ENCODE assay signal across 8 mouse cellular contexts in genomic region chr8:60992910-60993638, GRCm38 (mm10). TPM values are rescaled to one million over a fixed set of nuclear protein-coding genes. Genes with fewer than 3 reads are reported as not detected.
A peak's percentile ranks its signal among the peaks of the same experiment; 100 is the strongest.
DNase-seq lines count a peak whose midpoint lies in the region; ATAC-seq and TF ChIP-seq lines count a peak whose summit lies in the region.

Gene Nek1 (plus strand): TSS chr8:60993195.

- peak within 1 kb of the TSS; percentile 96 for H3K4me3 ChIP-seq in bone marrow macrophage, adult 2 months (ENCODE audit: insufficient read depth, low read length)
- H3K4me3 ChIP-seq in embryonic fibroblast, embryonic 13.5 days (ENCODE audit: insufficient read depth, low read length) = peak within 1 kb of the TSS; percentile 84
- H3K4me3 ChIP-seq in kidney, embryonic 14.5 days (ENCODE audit: low read length) = peak within 1 kb of the TSS; percentile 81
- H3K4me3 ChIP-seq in limb, embryonic 15.5 days = peak within 1 kb of the TSS; percentile 87

- H3K9ac ChIP-seq in kidney, embryonic 14.5 days (ENCODE audit: low read depth, low read length) = peak within 1 kb of the TSS; percentile 72
- peak within 1 kb of the TSS; percentile 78 for H3K9ac ChIP-seq in limb, embryonic 15.5 days

- peaks cover 5% of the 10 kb centered on the region for H3K4me1 ChIP-seq in bone marrow macrophage, adult 2 months (ENCODE audit: control insufficient read depth, insufficient read depth, low read length)
- no peaks in the 10 kb centered on the region; the same call in 1 of the 2 replicates for H3K4me1 ChIP-seq in embryonic fibroblast, embryonic 13.5 days (ENCODE audit: control insufficient read depth, insufficient read depth, low read length)
- no peaks in the 10 kb centered on the region; the same call in 1 of the 2 replicates for H3K4me1 ChIP-seq in kidney, embryonic 14.5 days (ENCODE audit: control insufficient read depth, insufficient read depth, low read length)
- peaks cover 3% of the 10 kb centered on the region; the same call in 1 of the 2 replicates for H3K4me1 ChIP-seq in limb, embryonic 15.5 days

- H3K9me3 ChIP-seq in kidney, embryonic 14.5 days (ENCODE audit: control insufficient read depth, low read length) = 0 out of 2 replicates have a peak, but pooled peaks cover 2% of the 10 kb centered on the region
- H3K9me3 ChIP-seq in limb, embryonic 15.5 days = no peaks in the 10 kb centered on the region

- no peaks in the 10 kb centered on the region for H3K36me3 ChIP-seq in kidney, embryonic 14.5 days (ENCODE audit: control insufficient read depth, insufficient read depth, low read length)
- H3K36me3 ChIP-seq in limb, embryonic 15.5 days = no peaks in the 10 kb centered on the region

- peak; percentile 96 for ATAC-seq in kidney, embryonic 14.5 days (ENCODE audit: low FRiP score, low TSS enrichment)
- peak; percentile 94 for ATAC-seq in limb, embryonic 15.5 days (ENCODE audit: insufficient number of reproducible peaks, low FRiP score, low TSS enrichment, low read depth)

- peak; percentile 99 for DNase-seq in A20 (ENCODE audit: low read depth, low spot score)
- DNase-seq in heart, adult 9 months (ENCODE audit: low spot score in 2 of 2) = peak; percentile 94 to 97
- peak; percentile 87 to 95 for DNase-seq in monocyte, adult 2 months (ENCODE audit: low read depth in 1 of 2, low spot score in 2 of 2)
- DNase-seq in spleen, postnatal 36 days (ENCODE audit: low spot score in 2 of 2) = peak; percentile 97

- no peak for TF ChIP-seq POLR2A in bone marrow macrophage, adult 2 months (IDR thresholded peaks at IDR 0.05; ENCODE audit: borderline replicate concordance, low read depth, low read length)
- TF ChIP-seq POLR2A in embryonic fibroblast, embryonic 13.5 days (IDR thresholded peaks at IDR 0.05; ENCODE audit: low read depth, low read length) = peak; percentile 95

- WGBS in kidney, embryonic 14.5 days = under 1% methylated on average over 57 of the region's 57 CpGs
- under 1% methylated on average over 57 of the region's 57 CpGs for WGBS in limb, embryonic 15.5 days

- peak within 1 kb of the TSS; percentile 85 for H3K4me2 ChIP-seq in kidney, embryonic 14.5 days (replicated peaks; ENCODE audit: low read depth, low read length)
- peak within 1 kb of the TSS; percentile 75 for H3K4me2 ChIP-seq in limb, embryonic 15.5 days

- TF ChIP-seq CTCF in bone marrow macrophage, adult 2 months (IDR thresholded peaks at IDR 0.05; ENCODE audit: low read depth, low read length) = no peak
- no peak for TF ChIP-seq CTCF in embryonic fibroblast, embryonic 13.5 days (IDR thresholded peaks at IDR 0.05; ENCODE audit: borderline replicate concordance, insufficient read depth, low read length)

- H3K27ac ChIP-seq in bone marrow macrophage, adult 2 months (ENCODE audit: insufficient read depth, low read depth, low read length) = peak within 1 kb of the TSS; percentile 66
- peak within 1 kb of the TSS; percentile 65 for H3K27ac ChIP-seq in embryonic fibroblast, embryonic 13.5 days (ENCODE audit: insufficient read depth, low read length)
- H3K27ac ChIP-seq in kidney, embryonic 14.5 days (ENCODE audit: low read depth, low read length) = peak within 1 kb of the TSS; percentile 93
- peak within 1 kb of the TSS; percentile 95 for H3K27ac ChIP-seq in limb, embryonic 15.5 days

- H3K27me3 ChIP-seq in kidney, embryonic 14.5 days (ENCODE audit: control insufficient read depth, insufficient read depth, low read length) = no peaks in the 10 kb centered on the region
- no peaks in the 10 kb centered on the region for H3K27me3 ChIP-seq in limb, embryonic 15.5 days

RNA-seq across cellular contexts. Expression of gene Nek1, which starts in this region (rescaled TPM):
- 5.9 and 8.5 TPM in 2 replicates for polyA plus RNA-seq in bone marrow macrophage, adult 2 months (2012; ENCODE audit: insufficient read depth, insufficient read length, missing spikeins)
- 14.8 and 22.7 TPM in 2 replicates for polyA plus RNA-seq in embryonic fibroblast, embryonic 13.5 days (2011; ENCODE audit: insufficient read length, low read depth, missing spikeins)
- 15.0 and 24.9 TPM in 2 replicates for polyA plus RNA-seq in kidney, embryonic 14.5 days (2014; fragmentation: Nextera tagmentation; extraction: Ambion mirVana)
- 18.8 and 18.9 TPM in 2 replicates for polyA plus RNA-seq in limb, embryonic 15.5 days (2015; fragmentation: Nextera tagmentation; extraction: Ambion mirVana)

Comparison
In these comparisons a context has a peak if more than half of its experiments do, and no peak if none do; other contexts are left out.
1. Peak in every context shown above with its lines: DNase-seq, ATAC-seq, H3K4me3 ChIP-seq and H3K27ac ChIP-seq.